Mouse (Mus musculus) hindbrain, embryonic 10.5 days (tissue): Measurements from ENCODE around the gene Gm20683. TPM values are rescaled to one million over a fixed set of nuclear protein-coding genes. Genes with fewer than 3 reads are reported as not detected.
"Not testable (repeated sequence)": the region's sequence is repeated elsewhere in the genome, so short reads cannot be mapped to it uniquely, and the experiment has no call there.

Source experiments
- DNase-seq: peaks from one replicate; pipeline ENCODE4 v3.0.0-alpha.2; 2017; ENCODE audit warnings: low spot score
- H3K27ac ChIP-seq: fragments of 300-500 bp; sonication (generic); 2 replicates; pipeline ENCODE4 v1.5.1; 2016; ENCODE audit warnings: mild to moderate bottlenecking, moderate library complexity
- H3K27me3 ChIP-seq: fragments of 300-500 bp; sonication (generic); 2 replicates; pipeline ENCODE4 v1.6.1; 2016; ENCODE audit warnings: mild to moderate bottlenecking; ENCODE audit not compliant: poor library complexity, insufficient read depth, severe bottlenecking
- H3K36me3 ChIP-seq: fragments of 300-500 bp; sonication (generic); 2 replicates; pipeline ENCODE4 v1.6.1; 2016; ENCODE audit warnings: mild to moderate bottlenecking, moderate library complexity
- H3K4me1 ChIP-seq: fragments of 300-500 bp; sonication (generic); replicated peaks from 2 replicates; pipeline ENCODE4 v1.6.1; 2016; ENCODE audit warnings: mild to moderate bottlenecking
- H3K4me3 ChIP-seq: fragments of 300-500 bp; sonication (generic); 2 replicates; pipeline ENCODE4 v1.5.1; 2016; ENCODE audit warnings: mild to moderate bottlenecking, moderate library complexity
- H3K9me3 ChIP-seq: fragments of 300-500 bp; sonication (generic); 2 replicates; pipeline ENCODE4 v1.6.1; 2016; ENCODE audit warnings: mild to moderate bottlenecking, moderate library complexity
- WGBS: fragments of 180-500 bp; shearing (Covaris S2); methylation state at CpG from one replicate; pipeline ENCODE4 v1.1.7; 2016; 5-methylcytosine and 5-hydroxymethylcytosine counted together
- polyA plus RNA-seq: library from polyadenylated mRNA; unstranded; fragments of >200 nt; fragmentation: Nextera tagmentation; extraction: Ambion mirVana; gene quantifications from 2 replicates; pipeline ENCODE4 v1.2.1, GENCODE M21; 2016

Gene Gm20683
- polyA plus RNA-seq, 1 experiment from 2014 or later: 3.1 TPM

DNA sequence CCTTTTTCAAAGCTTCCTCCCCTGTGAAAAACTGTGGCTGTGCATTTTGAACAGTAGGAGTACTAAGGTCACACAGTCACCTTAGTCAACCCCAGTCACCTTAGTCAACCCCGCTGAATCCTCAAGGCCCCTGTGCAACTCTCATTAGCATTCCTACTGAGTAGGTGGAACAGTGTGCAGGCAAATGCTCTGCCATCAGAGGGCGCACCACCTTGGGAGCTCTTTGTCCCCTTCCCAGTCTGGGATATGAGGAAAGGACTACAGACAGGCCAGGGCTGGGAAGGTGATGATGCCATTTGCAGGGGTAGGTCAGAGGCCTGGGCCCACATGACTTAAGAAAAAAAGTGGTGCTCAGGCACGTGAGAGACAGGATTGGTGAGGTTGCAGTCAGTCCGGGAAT, 37.7 kb upstream of the Gm20683 start:
- H3K4me1 ChIP-seq: peaks cover 92% of the 10 kb centered on the region
- H3K27ac ChIP-seq: peak overlapping the region; percentile 93
- no peaks in the 10 kb centered on the region; the same call in 1 of the 2 replicates for H3K27me3 ChIP-seq
- peak; percentile 64 for DNase-seq
- H3K36me3 ChIP-seq: peaks cover 54% of the 10 kb centered on the region
- WGBS: 39% methylated on average over 4 of the region's 4 CpGs
- no peaks in the 10 kb centered on the region for H3K9me3 ChIP-seq
- H3K4me3 ChIP-seq: peak overlapping the region; percentile 29

DNA sequence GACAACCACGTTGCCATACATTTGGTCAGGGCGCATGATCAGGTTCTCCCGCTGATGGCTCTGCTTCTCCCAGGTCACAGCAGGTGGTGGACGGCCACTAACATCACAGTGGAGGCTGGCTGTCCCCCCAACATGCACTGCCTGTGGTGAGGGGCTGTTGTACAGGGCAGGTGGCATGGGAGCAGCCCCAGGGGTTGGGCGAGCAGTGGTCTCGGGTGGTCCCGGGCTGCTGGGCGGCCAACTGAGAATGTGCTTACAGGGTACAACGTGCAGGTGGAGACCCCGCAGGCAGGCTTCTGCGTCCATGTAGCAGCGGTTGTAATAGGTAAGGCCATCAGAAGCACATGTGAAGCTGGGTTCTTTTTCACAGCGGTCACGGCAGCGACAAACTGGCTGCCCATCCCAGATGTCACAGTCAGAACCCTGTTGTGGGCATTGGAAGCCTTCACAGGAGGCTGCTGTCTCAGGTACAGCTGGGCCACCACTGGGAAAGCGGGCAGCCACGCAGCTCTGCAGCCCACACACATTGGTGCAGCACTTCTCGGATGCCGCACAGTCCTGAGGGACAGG, 37.1 kb upstream of the Gm20683 start:
- no peak for DNase-seq
- H3K9me3 ChIP-seq: no peaks in the 10 kb centered on the region
- H3K4me1 ChIP-seq: peaks cover 92% of the 10 kb centered on the region
- H3K36me3 ChIP-seq: peaks cover 48% of the 10 kb centered on the region
- peak overlapping the region; percentile 93; the same call in 1 of the 2 replicates for H3K27ac ChIP-seq
- H3K4me3 ChIP-seq: peak overlapping the region; percentile 29
- H3K27me3 ChIP-seq: no peaks in the 10 kb centered on the region; the same call in 1 of the 2 replicates
- 83% methylated on average over 19 of the region's 19 CpGs for WGBS

DNA sequence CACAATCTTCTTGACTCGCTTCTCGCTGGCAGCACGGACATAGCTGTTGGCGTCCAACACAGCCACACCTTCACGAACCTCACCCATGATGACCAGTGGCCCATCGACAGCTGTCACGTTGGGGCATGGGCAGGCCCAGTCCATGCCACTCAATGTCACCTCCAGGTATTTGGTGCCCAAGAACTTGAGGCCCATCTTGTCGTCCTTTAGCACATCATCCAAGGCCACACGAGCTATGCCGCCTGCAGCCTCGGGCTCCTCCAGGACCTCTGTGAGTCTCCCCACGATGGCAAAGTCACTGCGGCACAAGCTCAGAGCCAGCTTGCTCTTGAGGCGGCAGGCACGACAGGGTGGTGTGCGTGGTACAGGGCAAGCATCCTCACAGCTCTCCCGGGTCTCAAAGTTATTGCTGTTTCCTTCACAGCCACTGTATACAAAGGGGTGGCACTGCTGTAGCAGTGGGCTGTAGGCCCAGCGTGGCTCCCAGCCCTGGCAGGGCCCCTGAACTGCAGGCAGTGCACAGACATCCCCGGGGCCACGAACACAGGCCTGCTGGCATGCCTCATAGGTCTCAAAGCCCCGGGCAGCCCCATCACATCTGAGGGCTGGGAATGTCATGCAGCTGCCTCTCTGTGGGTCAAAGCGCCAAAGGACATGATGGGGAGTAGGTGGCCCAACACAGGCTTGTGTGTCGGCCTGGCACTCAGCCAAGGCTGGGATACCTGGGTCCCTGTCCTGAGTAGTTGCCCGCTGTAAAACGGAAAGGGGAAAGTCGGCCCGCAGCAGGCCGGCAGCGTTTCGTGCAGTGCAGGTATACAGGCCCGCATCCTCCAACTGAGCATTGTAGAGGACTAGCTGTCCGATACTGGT, 36.4 kb upstream of the Gm20683 start:
- 94% methylated on average over 32 of the region's 32 CpGs for WGBS
- no peaks in the 10 kb centered on the region for H3K27me3 ChIP-seq
- peaks cover 90% of the 10 kb centered on the region for H3K4me1 ChIP-seq
- peak overlapping the region; percentile 29; the same call in 1 of the 2 replicates for H3K4me3 ChIP-seq
- H3K36me3 ChIP-seq: peaks cover 41% of the 10 kb centered on the region
- H3K9me3 ChIP-seq: no peaks in the 10 kb centered on the region
- H3K27ac ChIP-seq: peak overlapping the region; percentile 12
- DNase-seq: no peak

DNA sequence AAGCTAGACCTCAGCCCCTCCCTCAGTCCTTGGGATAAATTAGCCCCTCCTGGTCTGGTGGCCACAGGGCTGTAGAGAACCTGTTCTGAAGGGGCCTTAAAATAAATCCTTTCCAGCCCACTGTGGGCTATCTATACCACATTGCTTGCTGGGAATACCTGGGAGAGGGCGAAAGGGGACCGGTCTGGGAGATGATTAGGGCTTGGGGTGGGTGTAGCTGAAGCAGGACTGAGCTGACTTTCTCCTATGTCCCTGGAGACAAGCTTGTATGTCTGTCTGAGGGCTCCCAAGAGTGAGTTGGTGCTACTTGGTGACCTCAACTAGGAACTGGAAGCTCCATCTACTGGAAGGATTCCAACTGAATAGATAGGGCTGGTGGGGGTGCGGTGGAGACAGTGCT, 35.5 kb upstream of the Gm20683 start:
- Histone ChIP-seq H3K4me3 (peak overlapping the region; percentile 73; the same call in 1 of the 2 replicates), H3K27ac (no peak overlapping the region), H3K9me3 (no peaks in the 10 kb centered on the region), H3K27me3 (no peaks in the 10 kb centered on the region), H3K36me3 (peaks cover 32% of the 10 kb centered on the region), H3K4me1 (peaks cover 83% of the 10 kb centered on the region)
- WGBS: 98% methylated on average over 3 of the region's 3 CpGs
- no peak for DNase-seq

DNA sequence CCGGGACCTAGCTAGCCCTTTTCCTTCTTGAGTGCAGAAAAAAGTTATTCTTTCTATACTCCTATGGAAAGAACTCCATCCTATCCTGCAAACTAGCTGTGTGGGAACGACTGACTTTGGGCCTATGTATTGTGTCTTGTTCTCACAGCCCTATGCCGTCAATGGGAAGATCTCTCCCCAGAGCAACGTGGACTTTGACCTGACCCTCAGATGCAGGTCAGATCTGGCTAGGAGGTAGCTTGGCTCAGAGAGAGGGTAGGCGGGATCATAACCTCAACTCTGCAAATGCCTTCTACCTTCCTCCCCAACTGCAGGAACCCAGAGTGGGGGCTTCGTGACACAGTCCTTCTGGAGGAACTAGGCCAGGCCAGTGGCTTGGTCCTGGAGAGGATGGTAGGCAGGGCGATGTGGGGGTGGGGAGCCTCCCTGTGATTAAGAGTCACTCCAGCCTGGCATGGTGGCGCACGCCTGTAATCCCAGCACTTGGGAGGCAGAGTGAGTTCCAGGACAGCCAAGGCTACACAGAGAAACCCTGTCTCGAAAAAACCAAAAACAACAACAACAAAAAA, 34.9 kb upstream of the Gm20683 start:
- WGBS: 55% methylated on average over 10 of the region's 10 CpGs

DNA sequence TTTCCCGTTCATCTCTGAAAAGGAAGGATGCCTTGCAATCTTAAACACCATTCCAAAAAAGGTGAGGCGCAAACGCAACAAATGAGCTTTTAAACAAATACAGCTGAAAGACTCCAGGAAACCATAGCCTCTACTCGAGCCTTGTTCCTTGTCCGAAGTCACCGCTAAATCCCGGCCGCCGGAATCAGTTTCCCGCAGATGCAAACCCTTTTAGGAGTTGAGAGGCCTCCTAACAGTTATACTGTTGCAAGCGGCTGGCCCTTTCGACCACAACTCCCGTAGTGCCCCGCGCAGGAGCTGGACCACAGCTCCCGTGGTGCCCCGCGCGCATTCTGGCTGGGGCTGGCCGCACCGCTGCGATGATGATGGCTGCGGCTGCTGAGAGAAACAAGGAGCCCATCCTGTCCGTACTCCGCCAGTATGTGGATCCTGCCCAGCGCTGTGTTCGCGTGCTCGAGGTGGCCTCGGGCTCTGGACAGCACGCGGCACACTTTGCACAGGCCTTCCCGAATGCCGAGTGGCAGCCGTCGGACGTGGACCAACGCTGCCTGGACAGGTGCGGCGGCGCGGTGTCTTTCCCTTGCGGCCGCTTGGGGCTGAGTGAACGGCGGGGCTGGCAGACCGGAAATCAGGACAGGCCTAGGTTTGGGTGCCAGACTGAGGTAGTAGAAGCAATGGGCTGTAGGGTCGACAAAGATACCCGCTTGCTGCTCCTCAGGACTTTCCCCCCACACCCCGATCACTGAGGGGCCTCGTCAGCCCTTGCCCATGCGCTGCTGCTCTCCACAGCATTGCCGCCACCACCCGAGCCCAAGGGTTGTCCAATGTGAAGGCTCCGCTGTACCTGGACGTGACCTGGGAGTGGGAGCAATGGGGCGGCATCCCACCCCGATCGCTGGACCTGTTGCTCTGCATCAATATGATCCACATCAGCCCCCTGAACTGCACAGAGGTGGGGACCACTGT, 33.9 kb upstream of the Gm20683 start:
- Histone ChIP-seq H3K4me1 (peaks cover 67% of the 10 kb centered on the region), H3K9me3 (no peaks in the 10 kb centered on the region), H3K36me3 (peaks cover 32% of the 10 kb centered on the region), H3K4me3 (peak overlapping the region; percentile 73), H3K27me3 (no peaks in the 10 kb centered on the region), H3K27ac (peak overlapping the region; percentile 92)
- DNase-seq: peak; percentile 90
- WGBS: 1% methylated on average over 59 of the region's 59 CpGs

More for the DNA sequence above, 34.9 kb upstream of the Gm20683 start:
- peaks cover 32% of the 10 kb centered on the region for H3K36me3 ChIP-seq
- DNase-seq: no peak
- H3K27ac ChIP-seq: peak overlapping the region; percentile 92
- peak overlapping the region; percentile 73 for H3K4me3 ChIP-seq
- H3K9me3 ChIP-seq: no peaks in the 10 kb centered on the region
- H3K27me3 ChIP-seq: no peaks in the 10 kb centered on the region
- H3K4me1 ChIP-seq: peaks cover 77% of the 10 kb centered on the region

DNA sequence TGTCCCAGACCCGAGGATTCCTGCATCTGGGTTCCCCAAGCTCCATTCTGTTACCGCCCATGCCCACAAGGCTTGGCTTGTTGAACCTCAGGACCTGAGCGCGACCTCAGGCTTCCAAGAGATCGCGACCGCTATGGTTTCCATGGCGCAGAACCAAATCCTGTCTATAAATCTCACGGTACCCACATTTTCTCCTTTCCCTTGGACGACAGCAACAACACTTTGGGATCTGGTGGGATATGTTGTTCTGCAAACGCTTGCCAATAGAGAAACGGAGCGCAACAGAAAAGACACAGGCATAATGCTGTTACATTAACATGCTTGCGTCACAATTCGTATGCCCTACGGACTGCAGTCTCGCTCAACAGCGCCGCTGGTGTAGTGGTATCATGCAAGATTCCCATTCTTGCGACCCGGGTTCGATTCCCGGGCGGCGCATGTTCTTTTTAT, 33.2 kb upstream of the Gm20683 start, which contains the start of gene Mettl26:
Gene Mettl26, plus strand, starts transcription at position 354 of the 450 bp plus-strand sequence.
- Histone ChIP-seq H3K27me3 (no peaks in the 10 kb centered on the region), H3K4me3 (peak within 1 kb of the TSS; percentile 73), H3K4me1 (peaks cover 60% of the 10 kb centered on the region), H3K27ac (peak within 1 kb of the TSS; percentile 92), H3K9me3 (no peaks in the 10 kb centered on the region), H3K36me3 (peaks cover 30% of the 10 kb centered on the region)
- peak; percentile 93 for DNase-seq
- under 1% methylated on average over 25 of the region's 25 CpGs for WGBS

DNA sequence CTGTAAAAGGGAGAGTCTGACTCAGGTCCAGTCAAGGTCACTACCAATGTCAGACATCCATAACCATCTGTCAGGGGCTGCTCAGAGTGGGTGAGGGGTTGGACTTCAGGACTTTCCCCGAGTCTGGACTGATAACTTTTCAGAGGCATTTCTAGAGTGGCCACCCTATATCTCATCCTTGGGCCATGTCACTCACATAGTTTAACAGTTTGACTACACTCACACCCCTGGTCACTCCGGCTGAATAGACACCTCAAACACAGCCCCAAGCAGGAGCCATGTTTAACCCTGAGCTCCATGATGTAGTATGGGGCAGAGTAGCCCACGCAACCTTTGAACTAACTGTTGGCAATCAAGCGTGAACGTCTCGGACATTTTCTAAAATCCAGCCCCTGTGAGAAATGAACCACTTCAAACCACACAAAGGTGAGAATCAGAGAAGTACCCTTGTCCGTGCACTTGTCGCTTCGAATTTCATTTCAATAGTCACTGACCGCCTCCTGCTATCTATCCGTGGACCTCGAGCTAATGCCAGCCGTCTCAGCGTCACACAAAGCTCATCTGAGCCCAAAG, 32.7 kb upstream of the Gm20683 start:
- Histone ChIP-seq H3K4me1 (peaks cover 56% of the 10 kb centered on the region), H3K27me3 (no peaks in the 10 kb centered on the region), H3K9me3 (no peaks in the 10 kb centered on the region), H3K27ac (peak overlapping the region; percentile 92), H3K4me3 (peak overlapping the region; percentile 73), H3K36me3 (peaks cover 25% of the 10 kb centered on the region)
- 8% methylated on average over 14 of the region's 14 CpGs for WGBS
- DNase-seq: no peak

DNA sequence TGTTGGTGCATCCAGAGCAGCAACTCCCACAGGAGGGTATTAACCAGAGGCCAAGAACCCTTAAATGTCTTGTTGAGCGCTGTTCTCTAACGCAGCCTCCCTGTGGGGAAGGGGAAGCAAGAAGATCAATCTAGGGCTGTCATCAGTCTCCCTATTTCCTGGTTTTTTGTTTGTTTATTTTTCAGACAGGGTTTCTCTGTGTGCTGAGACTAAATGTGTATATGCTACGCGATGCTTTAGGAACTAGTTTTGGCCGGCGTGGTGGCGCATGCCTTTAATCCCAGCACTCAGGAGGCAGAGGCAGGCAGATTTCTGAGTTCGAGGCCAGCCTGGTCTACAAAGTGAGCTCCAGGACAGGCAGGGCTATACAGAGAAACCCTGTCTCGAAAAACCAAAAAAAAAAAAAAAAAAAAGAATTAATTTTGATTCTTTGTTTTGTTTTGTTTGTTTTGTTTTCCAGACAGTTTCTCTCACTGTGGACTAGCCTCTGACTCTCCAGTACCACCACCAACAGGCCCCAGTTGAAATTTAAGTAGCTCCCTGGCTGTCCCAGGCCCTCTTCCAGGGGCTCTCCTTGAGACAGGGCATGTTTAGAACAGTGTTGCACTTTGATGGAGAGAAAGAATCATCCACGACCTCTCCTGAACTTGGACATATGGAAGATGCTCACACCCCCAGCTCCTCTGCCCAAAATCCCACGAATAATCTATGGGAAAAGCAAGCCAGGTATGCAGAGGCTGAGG, 32.0 kb upstream of the Gm20683 start:
- Histone ChIP-seq H3K27ac (peak overlapping the region; percentile 92; the same call in 1 of the 2 replicates), H3K4me1 (peaks cover 56% of the 10 kb centered on the region)
- DNase-seq: no peak

DNA sequence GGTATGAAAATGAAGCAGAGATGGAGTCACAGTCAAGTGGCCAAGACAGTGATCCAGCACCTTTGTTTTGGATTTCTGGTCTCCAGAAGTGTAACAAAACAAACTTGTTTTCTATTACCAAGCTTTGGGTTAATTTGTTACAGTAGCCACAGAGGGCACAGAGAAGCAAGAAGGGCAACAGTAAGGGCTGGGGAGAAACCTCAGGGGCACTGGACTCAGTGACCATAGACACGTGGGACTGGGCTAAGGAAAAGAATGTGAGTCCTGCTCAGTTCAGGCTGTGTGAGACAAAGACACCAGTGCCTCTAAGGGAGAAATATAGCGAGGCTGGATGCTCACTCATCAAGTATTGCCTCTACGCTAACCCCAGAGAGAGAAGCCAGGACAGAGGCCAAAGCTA, 31.1 kb upstream of the Gm20683 start:
- DNase-seq: no peak
- H3K36me3 ChIP-seq: peaks cover 10% of the 10 kb centered on the region
- peaks cover 56% of the 10 kb centered on the region for H3K4me1 ChIP-seq
- no peak overlapping the region for H3K4me3 ChIP-seq
- 78% methylated on average over 3 of the region's 3 CpGs for WGBS
- no peaks in the 10 kb centered on the region for H3K27me3 ChIP-seq
- H3K27ac ChIP-seq: no peak overlapping the region
- H3K9me3 ChIP-seq: no peaks in the 10 kb centered on the region

More for the DNA sequence above, 32.0 kb upstream of the Gm20683 start:
- Histone ChIP-seq H3K36me3 (peaks cover 19% of the 10 kb centered on the region), H3K27me3 (no peaks in the 10 kb centered on the region), H3K4me3 (peak overlapping the region; percentile 73), H3K9me3 (no peaks in the 10 kb centered on the region)
- WGBS: 75% methylated on average over 11 of the region's 11 CpGs

DNA sequence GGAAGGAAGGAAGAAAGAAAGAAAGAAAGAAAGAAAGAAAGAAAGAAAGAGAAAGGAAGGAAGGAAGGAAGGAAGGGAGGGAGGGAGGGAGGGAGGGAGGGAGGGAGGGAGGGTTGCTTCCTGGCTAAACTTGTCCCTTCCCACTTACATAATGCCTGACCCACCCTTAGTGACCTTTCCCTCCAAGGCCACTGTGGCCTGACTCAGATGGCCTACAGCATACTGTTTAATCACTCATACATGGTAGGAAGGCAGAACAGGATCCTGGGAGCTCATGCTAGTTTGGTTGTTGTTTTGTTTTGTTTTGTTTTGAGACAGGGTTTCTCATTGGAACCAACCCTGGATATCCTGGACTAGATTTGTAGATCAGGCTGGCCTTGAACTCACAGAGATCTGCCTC, 30.0 kb upstream of the Gm20683 start:
- H3K4me1 ChIP-seq: peaks cover 56% of the 10 kb centered on the region
- H3K27me3 ChIP-seq: not testable (repeated sequence)

More for the DNA sequence above, 30.0 kb upstream of the Gm20683 start:
- not testable (repeated sequence) for H3K36me3 ChIP-seq, H3K4me3 ChIP-seq, H3K9me3 ChIP-seq, DNase-seq, H3K27ac ChIP-seq
